Mouse (Mus musculus) adipocyte (in vitro differentiated cells): ENCODE measurements around the gene Pbx1.
A peak's percentile ranks its signal among the peaks of the same experiment; 100 is the strongest.

Experiments
- DNase-seq: peaks from one replicate; pipeline ENCODE4 v3.0.0-alpha.2; 2016; ENCODE audit warnings: low spot score

The Pbx1 gene

DNA sequence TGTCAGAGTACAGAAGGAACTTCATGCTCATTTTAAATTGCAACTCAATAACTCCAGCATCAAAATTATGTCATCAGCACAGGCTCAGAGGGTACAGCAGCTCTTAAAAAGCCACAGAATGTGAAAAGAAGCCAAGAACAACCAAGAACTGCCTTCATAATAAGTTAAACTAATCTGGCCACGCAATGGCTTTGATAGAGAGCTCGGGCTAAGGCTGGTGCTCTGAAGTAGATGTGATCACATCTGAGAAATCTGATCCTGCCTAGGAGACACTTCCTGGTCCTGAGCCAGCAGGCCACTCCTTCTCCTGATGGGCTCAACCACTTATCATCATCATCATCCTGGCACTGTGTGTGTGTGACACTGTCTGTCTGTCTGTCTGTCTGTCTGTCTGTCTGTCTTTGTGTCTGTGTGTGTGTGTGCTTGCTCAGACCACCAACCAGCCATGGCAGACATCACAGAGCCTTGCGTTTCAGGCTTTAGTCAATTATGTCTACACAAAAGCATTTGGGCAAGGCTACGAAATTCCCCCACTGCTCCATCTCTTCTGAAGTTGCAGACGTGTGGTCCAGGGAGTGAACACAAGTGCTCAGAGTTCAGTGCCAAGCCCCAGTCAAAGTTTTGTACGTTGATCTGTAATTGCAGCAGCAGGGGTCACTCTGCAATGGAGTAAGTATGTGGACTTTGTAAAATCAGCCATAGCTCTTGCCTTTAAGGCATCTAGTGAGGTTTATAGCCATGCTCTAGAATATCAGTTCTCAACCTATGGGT, 203.1 kb downstream of the Pbx1 start:
- DNase-seq: peak; percentile 40

DNA sequence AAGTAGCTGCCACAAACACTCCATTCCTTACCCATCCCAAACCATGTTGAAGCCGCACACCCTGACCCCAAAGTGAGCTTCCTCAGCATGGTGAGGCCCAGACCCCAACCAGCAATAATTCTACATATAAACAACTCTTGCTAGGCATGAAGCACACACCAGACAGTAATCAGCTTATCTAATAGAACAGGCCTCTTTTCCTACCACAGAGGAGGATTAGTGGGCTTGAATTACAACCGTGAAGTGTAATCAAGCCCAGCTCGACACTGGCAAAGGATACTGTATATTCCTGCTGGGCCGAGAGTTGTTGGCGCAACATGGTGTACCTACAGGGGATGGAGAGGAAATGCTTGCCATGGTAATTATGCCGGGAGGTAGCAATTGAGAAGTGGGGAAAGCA, 205.9 kb downstream of the Pbx1 start:
- no peak for DNase-seq

DNA sequence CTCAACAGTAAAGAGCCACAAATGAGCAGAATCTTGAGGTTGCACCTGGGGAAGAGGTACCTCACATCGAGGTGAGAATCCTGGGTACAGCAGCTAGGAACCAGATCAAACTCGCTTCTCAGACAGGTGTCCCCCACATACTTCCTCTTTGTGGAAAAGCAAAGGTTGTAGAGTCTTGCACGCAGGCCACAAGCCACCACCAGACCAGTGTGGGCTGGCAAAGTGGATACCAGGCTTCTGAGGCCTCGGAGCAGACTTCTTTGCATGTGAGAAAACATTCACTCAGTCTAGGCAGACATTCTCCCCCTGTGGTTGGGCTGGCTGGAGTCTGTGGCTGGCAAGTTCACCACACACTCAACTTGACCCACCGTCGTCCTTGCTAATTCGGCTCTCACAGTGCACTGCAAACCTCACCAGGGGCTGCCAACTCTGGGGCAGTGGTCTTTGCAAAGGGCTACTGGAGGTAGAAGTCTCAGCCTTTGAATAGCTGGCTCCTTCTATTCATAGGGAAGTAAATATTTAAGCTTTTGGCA, 206.4 kb downstream of the Pbx1 start:
- DNase-seq: no peak

DNA sequence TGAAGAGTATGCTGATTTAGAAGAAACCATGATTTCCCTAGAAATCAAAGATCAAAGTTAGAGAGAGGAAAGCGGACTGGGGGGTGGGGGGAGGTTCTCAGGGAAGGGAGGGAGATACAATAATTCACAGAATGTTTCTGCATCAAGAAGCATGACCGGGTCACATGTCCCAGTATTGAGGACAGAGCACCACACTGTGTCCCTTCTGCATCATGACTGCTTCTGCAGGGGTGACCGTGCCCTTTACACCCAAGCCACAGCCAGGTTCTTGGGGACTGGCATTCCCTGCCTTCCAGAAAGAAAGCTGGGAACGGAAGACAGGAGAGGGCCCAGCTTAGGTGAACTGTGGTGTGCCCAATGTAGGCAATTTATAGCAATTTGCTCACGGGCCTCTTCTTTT, 207.9 kb downstream of the Pbx1 start:
- no peak for DNase-seq

DNA sequence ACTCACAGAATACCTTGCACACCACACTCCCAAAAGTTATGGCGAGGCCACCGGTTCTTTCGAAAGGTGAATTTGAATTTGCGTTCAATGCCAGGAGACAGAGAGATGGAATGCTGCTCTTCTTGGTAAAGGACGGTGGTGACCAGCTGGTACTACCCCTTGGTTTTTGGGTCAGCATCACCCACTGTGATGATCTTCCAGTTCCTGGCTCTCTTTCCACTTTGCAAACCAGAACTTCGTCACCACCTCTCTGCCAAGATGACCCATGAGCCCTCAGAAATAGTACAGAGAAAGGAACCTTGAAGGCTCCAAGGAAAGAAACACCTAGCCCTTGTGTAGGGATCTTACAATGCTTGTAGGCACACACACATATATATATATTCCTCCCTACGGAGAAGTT, 209.3 kb downstream of the Pbx1 start:
- no peak for DNase-seq

DNA sequence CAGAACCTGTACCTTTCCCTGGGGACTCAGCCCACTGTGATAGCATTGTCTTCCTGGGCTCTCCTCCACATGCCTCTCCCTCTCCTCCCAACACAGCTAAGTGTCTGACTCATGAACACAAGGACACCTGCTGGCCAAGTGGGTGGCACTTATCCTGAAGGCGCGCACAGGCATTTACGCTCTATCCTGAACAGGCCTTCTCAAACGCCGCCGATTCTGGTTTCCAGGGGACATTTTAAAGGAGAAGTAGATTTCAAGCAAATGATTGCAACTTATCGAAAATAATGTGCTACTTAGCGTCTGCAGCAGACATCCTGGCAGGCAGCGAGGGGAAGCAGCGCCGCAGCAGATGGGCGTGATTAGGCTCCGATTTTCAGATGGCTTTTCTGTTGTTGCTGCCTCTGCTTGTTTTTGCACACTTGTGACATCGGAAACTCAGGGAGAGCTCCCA, 211.0 kb downstream of the Pbx1 start:
- no peak for DNase-seq

DNA sequence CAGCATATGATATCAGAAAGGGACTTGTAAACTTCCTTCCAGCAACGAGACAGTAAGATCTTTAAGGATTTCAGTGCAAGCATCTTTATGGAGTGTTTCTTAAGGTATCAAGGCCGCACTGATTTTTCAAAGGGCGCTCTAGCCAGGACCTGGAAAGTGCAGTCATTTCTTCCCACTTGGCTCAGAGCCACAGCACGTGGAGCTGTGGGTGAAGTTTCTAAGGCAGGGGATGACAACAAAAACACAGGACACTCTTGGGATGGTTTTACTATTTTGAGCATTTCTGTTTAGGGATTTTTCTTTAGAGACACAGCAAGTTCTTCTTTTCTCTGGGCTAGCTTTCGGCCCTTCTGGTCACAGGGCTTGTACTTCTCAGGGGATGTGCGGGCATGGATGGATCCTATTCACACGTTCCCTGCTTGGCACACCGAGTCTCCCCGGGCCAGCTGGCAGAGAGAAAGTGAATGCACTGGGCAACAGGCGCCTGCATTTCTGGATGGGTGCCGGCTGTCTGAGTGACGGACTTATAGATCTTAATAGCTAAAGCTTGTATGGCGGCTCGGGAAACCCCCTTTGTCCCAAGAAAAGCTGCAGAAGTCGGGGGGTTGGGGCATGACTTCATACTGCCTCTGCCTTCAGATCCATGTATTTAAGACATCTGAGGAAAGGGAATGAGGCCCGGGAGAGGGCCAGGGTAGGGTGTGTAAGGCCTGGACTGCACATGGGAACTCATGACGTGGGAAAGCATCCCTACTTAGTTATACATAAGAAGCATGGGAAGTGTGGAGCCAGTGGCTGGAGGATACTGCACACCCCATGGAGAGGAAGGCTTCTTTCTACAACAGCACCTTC, 215.9 kb downstream of the Pbx1 start:
- DNase-seq: no peak

DNA sequence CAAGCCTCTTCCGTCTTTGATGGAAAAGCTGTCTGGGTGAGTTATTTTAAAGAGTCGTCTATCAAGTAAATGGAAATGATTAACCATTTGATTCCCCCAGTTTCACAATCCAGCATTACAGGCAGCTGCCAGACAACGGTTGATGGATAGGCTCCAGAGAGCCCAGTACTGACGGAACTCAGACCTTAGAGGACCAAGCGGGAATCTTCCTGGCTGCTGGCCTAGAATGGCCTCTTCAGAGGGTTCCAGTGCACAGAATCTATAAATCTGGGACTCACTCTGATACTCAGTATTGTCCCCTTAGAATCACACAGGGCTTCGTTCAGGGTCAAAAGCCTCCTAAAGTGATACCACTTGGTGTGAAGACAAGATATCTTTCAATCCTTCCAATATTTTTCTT, 216.6 kb downstream of the Pbx1 start:
- DNase-seq: peak; percentile 16

DNA sequence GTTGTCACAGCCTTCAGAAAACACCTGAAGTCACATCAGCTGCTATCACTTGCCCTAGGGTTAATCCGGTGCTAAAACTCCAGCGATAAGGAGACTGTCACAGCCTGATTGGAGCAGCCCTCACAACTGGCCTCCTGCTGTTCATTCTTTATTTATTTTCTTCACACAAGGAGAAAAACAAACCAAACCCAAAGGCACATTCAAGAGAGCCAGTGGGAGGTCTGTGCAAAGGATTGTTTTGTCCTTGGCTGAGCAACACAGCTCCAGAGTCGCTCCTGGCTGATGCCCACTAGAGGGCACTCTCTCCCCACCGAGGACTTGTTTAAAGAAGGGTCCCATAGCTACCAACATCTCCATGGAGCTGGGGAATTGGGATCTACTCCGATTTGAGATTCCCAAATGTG, 218.0 kb downstream of the Pbx1 start:
- DNase-seq: peak; percentile 79

DNA sequence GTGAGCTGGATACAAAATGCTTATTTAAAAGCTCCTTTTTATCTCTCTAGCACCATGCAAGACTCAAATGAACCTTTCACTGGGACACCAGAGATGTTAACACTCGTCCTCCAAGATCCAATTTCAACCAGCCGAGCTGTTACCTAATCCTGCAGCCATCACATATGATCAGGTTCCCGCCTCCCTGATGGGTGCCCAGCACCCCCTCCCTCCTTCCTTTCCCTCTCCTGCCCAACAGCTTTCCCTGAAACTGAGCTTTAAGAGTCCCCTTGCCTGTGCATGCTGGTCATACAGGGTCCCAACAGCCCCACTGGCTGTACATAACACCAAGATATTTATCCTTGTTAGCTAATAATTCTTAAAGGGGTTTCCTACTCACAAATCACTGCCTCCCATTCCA, 218.5 kb downstream of the Pbx1 start:
- DNase-seq: no peak

DNA sequence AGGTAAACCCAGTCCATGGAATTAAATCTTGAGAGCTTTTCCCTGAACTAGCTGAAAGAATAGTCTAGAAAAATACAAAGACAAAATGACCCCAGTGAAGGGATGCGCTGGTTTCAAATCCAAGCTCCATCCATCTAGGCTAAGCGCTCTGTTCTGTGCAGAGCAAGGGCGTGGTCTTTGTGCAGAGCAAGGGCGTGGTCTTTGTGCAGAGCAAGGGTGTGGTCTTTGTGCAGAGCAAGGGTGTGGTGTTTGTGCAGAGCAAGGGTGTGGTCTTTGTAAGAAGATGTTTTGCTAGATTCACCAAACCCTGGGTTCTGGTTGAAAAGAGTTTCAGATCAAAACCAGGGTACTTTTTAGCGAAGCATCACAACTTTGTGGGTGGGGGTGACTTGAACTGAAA, 221.7 kb downstream of the Pbx1 start:
- no peak for DNase-seq

DNA sequence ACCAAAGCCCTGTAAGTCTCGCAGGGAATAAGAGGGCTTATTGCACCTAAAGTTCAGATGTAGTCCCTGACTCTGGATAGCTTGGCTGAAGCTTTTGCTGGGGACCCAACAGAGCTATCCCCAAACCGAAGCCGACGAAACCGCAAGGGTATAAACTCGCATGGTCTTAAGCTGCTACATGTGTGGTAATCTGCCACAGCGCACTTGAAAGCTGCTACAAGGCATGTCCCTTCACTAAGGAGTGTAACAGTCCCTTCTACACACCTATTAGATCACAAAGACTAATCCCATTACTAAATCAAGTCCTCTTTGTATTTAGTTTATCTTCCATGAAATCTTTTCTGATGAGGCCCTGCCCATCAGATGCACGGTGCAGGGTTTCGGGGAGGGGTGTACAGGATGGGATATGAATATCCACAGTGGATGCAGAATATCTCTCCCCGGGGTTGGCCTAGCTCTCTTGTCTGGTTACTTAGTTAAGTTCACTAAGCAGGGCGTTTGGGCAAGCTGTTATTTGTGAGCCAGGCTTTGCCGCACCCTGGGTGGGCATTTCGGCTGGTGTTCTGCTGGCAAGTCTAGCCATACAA, 231.4 kb downstream of the Pbx1 start:
- no peak for DNase-seq

DNA sequence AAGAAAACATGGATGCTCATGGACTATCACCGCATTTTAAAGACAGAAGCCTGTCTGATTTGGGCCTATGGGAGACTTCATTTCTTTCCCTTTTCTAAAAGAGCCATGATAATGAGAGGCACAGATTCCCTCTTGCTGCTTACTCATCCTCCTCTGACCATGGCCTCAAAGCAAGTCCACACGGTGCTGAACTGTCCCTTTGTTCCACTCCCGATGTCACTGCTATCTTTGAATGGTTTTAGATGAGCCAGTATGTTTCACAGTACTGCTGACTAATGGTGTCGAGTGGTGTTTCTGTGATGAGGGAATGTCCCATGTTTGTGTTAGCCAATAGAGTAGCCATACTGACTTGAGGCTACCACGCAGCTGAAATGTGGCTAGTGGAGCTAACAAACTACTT, 233.8 kb downstream of the Pbx1 start:
- no peak for DNase-seq

DNA sequence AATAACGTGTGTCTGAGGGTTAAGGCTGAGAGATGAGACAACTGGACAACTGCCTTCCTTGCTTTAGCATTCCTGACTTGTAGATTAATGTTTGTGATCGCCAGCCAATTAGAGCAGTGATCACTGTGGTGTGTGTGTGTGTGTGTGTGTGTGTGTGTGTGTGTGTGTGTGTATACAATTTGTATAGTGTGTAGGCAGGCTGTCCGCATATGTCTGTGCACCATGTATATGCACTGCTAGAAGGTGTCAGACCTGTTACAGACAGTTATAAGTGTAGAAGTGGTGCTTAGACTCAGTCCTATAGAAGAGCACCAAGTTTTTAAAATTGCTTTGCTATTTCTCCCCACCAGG, 234.2 kb downstream of the Pbx1 start:
- no peak for DNase-seq

DNA sequence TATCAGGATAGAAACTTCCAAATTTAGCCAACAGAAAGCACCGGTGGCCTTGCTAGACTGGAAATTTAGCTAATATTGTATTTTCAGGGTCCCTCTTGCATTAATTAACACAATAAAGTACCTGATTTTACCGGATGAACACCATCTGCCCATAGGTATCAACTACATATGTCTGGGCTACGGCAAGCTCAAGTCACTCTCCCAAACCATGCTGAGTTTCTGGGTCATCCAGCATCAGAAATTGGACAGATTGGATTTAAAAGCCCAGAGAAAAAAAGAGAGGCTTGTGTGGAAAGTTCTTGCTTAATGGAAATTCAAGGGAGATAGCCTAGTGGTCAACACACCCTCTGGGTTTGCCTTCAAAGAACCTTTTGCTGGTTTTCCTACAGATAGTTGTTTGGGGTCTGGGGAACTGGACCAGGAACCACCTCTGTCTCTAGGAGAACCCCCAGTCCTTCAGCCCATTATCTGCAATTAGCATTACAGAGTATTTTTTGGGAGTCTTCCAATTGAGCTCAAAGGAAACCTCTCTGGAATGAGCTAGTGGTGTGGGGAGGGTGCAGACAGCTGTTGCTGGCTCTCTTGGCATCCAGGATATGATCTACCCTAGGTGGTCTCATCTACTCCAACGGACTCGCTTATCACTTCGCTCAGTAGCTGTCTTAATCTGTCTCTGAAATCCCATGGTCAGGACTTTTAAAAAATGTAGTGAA, 234.7 kb downstream of the Pbx1 start:
- no peak for DNase-seq

DNA sequence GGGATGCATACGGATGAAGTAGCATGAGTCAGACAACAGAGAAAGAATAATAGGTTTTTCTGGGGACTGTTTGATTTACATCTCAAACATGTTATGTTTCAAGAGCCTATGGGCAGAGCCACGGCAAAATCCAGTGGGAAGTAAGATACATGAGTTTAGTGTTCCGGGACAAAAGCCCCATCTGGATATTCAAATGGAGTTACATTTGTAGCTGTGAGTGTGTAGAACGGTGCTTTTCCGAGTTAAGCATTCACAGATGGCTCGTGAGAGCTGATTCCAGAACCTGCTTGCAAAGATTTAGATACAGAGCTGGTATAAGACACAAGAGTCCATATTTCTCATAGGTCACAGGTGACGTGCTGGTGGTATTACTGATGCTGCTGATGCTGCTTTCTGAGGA, 238.7 kb downstream of the Pbx1 start:
- DNase-seq: no peak

DNA sequence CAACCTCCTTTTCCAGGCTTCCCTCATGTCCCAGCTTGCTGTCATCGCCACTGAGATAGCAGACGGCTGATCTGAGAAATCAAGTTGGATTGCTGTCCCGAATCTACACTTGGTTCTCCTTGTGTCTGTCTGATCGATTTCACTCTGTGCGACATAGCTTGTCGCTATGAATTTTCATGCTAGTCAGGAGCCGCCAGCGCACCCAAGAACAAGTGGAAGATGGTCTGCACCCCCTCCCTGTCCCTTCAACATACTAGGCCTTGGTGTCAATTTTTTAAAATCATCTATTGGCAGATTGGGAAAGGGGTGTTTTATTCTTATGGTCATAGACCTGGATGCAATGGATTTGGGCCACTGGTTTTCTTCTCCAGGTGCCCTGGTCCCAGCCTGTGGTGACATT, 249.3 kb downstream of the Pbx1 start:
- DNase-seq: no peak

DNA sequence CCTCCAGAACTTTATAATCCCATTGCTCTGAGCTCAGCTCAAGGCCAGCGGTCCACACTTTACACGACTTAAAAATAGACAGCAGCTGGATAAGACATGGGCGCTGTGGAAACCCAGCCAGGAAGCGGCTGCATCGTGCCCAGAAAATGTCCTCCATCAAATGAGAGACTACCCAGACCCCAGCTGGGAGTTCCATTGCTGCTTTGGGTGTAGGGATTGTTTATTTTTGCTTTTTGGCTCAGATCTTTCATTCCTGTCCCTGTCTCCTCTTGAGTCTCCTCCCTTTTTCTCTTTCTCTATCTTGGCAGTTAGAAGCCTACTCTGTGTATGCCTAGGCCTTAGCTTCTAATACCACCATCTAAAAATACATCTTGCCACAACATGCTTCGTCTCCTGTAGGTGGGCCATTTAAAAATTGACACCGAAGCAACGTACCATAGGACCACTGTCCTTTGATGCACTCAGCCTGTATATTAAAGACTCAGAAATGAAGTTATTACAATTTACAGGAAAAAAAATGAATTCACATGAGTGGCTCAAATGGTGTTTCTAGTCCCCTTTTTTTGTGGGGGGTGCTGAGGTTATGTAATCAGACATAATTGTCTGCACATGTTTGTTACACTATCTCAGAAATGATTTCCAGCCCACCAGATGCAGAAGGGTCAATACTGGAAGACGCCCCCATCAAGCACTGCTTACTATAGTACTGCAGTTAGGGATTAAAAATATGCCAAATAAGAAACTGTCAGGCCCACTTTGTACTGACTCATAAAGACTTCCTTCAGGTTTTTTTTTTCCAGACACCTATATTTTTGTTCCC, 251.2 kb downstream of the Pbx1 start:
- no peak for DNase-seq

DNA sequence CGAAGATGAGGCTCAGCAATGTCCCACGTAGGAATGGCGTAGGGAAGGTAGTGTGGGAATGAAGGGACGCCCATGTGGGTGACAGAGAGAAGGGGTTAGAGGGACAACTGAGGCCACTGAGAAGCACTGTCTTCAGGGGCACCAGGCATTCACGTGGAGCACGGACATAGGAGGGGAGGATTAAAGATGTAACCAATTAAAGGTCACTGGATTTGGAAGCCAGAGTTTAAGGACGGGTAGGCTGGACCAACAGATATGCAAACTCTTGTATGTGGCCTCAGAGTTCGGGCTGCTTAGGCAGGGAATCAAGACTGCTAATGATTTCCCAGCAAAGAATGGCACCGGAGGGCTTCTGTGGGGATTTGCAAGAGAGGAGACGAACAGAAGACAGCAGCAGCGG, 252.4 kb downstream of the Pbx1 start:
- DNase-seq: no peak

DNA sequence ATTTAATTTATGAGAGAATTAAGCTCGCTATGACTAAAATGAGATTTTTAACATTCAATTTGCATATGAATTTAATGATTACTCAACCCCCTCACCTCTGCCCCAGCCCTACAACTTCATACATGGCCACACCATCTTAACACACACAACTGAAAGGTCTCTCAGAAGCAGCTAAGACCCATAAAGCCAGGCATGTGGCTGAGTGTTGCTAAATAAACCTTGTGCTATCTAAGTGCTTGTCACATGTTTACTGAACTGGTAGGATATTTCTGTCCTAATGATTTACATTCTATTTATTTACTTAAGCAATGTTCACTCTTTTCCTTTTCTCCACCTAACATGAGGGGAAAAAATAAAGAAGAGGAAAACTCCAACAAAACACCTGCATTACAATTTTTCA, 253.5 kb downstream of the Pbx1 start:
- no peak for DNase-seq

DNA sequence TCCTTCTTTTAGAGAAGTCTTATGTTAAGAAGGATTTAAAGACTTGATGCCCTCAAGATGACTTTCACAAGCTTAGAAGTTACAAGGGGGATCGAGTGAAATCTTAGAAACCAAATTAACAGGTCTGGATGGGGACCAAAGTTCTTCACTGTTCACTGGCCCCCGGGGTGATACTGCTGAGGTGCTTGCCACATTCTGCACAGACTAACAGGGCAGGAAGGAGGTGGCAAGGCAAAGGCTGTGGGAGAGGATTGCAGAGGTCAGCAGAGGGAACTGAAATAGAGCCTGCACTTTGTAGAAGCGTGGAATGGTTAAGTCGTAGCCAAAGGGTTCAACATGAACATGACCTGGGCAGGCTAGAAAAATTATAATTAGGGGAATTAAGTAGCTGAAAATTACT, 256.5 kb downstream of the Pbx1 start:
- DNase-seq: no peak
